Mouse (Mus musculus) gastrocnemius, postnatal 14 days (tissue): ENCODE results near the gene B630019K06Rik. TPM values are rescaled to one million over a fixed set of nuclear protein-coding genes. Genes with fewer than 3 reads are reported as not detected.
"Not testable (repeated sequence)": the region's sequence is repeated elsewhere in the genome, so short reads cannot be mapped to it uniquely, and the experiment has no call there.

Experiments used
- DNase-seq: peaks from one replicate; pipeline ENCODE4 v3.0.0; 2021; ENCODE audit warnings: mixed read lengths
- intact Hi-C: fragments of 180-260 bp; cut with DNase I; formaldehyde crosslinking; loops from one replicate; pipeline ENCODE4 v1.15.1; 2025; ENCODE audit warnings: low total_unique reads
- long read RNA-seq, 2 experiments: library from polyadenylated mRNA; stranded (forward); transcript quantifications; one replicate each; pipeline ENCODE4 v2.0.0; 2021
- total RNA-seq, 2 experiments: library from RNA; stranded (reverse); gene quantifications; 2 replicates each; pipeline ENCODE4 v1.2.3; 2021

B630019K06Rik gene
- 1 to 10 TPM in 1 of 2 experiments, under 1 TPM in 1; 0.73 to 1.3 TPM for total RNA-seq
- long read RNA-seq, experiment 1, partial matches to known transcripts, result 0 of 3 reads
- long read RNA-seq, experiment 1, other reads (novel, unspliced or antisense), result 0 of 3 reads
- long read RNA-seq, experiment 2, result 0 reads

DNA sequence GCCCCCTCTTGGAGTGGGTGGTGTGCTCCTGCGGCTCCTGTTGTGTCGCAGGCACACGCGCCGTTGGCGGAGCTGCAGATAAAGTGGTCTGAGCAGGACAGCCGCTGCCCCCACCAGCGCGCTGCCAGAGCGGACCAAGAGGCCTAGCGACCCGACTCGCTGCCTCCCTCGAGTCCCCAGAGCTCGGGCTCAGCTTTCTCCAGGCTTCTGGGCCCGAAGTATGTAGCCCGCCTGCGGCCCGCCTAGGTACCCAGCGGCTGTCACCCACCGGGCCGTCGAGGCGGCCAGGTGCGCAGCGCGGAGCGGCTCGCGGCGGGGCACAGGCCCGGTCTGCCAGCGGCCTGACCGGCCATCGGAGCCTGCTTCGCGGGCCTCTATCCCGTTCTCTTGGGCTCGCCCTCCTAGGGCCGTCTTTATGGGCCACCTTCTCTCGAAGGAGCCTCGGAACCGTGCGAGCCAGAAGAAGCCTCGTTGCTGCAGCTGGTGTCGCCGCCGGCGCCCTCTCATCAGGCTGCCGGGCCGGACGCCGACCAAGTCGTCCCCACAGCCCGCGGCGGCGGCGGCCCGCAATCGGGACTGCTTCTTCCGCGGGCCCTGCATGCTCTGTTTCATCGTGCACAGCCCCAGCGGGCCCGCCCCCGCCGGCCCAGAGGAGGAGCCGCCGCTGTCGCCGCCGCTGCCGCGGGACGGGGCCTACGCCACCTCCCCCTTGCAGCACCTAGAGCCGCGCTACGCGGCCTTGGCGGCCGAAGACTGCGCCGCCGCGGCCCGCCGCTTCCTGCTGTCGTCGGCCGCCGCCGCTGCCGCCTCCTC lies at the start of gene B630019K06Rik:
Gene B630019K06Rik, plus strand, starts transcription at position 40 of the 813 bp plus-strand sequence.
- DNase-seq, result peak; percentile 66
- intact Hi-C loops, result no loop called here

DNA sequence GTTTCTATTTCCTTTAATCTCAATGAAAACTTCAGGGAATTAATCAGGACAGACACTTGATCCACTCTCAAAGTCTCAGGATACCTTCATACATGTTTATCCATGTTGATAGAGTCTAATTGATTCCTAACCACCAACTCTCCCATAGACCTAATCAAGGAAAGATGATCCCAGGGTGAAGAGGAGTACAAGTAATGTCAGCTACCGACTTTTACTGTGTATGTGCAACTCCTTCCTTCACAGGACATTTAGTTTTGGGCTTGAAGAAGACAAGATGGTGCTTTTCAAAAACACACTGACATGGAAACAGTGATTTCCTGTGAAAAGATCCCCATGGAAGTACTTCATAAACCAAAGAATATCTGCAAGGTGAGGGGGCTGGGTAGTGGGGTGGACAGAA lies 48.5 kb upstream of the B630019K06Rik start, which contains the start of gene Gm6592:
Gene Gm6592, plus strand, starts transcription at position 301 of the 400 bp plus-strand sequence.
- no peak for DNase-seq
- intact Hi-C loops, result no loop called here

DNA sequence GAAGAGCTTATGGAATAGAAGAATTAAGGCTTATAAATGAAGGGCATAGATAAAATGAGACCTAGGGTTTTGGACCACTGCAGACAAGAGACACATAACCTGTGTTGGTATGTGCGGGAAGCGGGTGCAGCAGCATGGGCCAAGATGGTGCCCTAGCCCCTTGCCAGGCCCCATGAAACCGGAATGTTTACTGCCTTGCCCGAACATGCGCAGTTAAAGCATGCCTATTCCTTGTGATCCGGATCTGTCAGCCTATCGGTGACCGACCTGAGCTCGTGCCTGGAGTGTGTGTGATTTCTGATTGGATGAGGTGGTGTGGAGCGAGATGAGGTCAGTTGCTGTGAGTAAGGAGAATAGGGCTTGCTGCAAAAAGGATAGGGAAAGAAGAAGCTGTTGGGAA lies 39.7 kb upstream of the B630019K06Rik start:
- no peak for DNase-seq
- intact Hi-C loops, result no loop called here

DNA sequence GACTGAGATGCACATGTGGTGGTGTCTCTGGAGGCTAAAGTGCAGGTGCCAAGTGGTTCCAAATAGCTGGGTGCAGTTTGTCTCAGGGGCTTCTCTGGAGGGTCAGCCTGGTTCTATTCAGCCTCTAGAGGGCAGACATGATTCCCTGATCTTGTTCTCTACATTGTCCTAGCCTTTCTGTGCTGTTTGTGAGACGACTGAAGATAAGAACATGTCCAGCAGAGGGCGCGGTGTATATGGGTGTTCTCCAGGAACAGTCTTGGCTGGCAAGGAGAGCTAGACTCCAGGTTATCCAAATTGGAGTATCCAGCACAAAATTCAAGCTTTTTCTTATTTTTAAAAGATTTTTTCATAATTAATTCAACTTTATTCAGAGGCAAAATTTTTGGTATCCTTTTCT lies 27.9 kb upstream of the B630019K06Rik start:
- DNase-seq, result peak; percentile 51
- intact Hi-C loops, result not testable (repeated sequence)

DNA sequence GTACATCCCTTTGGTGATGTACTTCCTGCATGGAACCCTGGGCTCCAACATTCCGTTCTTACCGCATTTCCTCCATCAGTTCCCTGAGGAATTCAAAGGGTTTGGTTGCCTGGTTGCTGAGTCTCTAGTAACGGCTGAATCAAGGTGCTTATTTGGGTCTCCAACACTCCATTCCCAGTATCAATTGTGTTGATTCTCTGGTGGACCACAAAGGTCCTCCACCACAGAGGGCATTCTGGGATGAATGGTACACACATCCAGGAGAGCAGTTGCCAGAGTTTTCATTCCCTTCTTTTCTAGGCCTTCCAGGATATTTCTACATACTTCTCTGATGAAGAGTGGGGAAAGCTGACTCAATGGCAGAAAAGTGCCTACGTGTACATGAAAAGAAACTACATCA lies 18.2 kb upstream of the B630019K06Rik start, which contains the start of gene Gm5751:
Gene Gm5751, plus strand, starts transcription at position 301 of the 400 bp plus-strand sequence.
- DNase-seq, intact Hi-C loops: not testable (repeated sequence)

DNA sequence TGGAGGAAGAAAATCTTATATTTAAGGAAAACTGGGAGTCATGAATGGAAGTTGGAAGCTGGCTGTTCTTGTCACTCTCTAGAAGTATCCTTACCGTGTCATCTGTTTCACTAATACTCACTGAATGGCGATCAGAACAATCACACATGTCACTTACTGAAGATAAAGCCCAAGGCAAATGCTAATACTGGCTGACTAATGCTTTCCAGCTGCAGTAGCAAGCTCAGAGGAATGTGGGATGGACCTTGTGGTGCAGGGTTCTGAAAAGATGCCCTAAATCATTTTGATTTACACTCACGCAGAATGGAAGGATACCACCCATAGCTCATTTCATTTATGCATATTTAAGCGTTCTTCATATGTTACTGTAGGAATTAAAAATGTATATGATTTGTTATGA lies 7.8 kb upstream of the B630019K06Rik start:
- DNase-seq, result no peak
- intact Hi-C loops, result no loop called here

DNA sequence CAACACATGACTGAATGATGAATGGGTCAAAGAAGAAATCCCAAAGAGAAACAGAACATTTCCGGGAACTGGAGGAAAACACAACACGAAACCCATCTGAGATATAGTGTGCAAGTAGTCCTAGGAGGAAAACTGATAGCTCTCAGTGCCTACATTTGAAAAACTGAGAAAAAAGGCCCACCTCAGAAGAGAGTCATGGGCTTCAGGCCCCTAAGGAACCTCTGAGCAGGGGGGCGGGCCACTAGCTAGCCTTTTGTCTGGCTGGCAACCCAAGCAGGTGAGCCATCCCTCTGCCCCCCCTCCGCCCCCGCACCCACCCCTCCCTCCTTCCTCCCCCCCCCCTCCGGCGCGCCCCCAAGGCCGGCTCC lies 223 bp upstream of the B630019K06Rik start:
- intact Hi-C loops, result no loop called here
- no peak for DNase-seq

DNA sequence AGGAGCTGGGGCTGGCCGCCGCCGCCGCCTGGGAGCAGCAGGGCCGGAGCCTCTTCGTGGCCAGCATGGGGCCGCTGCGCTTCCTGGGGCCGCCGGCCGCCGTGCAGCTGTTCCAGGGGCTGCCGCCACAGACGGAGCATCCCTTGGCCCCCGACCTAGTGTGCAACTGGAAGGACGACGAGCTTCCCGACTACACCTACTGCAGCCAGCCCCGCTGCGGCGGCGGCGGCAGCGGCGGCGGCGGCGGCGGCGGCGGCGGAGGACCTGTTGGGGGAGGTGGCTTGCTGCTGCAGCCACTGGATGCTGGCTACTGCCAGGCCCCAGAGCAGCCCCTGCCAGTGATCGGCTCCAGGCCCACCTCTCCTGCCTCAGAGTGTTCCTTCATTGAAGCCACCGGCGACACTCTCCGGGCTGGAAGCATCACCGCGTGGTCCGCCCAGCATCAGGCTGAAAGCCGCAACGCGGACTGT lies 1.0 kb downstream of the B630019K06Rik start:
- no peak for DNase-seq
- intact Hi-C loops, result no loop called here

DNA sequence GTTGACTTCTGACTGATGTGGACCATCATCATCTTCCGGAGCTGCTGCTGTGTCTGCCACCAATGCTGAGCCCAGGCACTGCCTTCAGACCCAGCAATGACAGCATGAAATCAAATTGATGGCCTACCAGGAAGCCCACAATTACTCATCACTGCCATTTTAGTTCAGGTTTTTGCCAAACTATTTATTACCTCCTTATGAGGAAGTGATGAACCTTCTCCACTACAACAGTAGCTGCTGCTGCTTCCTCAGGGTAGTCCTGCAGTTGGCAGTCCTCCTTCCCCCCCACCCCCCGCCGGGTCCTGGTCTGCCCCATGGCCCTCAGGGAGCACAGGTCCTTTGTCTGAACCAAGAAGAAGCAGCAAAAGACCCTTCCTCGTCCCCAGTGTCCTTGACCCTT lies 8.6 kb downstream of the B630019K06Rik start:
- no peak for DNase-seq
- intact Hi-C loops, result no loop called here

DNA sequence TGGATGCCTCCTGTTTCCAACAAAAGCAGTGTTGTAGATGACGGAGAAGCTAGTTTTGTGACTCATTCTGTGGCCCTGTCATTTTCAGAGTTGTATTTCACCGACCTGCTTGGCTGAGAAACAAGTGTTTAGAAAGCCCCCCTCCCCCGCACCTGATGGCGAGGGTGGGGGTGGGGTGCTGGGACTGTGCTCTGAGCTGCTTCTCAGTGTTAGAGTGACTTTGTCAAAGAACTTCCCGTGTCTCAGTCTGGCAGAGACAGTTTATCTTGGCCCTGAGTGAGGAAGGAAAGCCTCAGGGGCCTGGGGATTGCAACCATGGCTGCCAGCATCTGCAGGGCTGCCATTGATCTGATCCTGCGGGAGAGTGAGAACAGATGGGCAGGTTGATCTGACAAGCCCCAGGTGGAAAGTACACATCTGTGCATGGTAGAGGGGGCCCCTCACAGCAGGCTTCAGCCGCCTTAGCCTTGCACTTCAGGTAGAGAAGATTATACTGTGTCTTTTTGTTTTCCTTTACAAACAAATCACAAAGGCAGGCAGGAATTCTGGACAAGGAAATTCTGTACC lies 9.8 kb downstream of the B630019K06Rik start:
- intact Hi-C loops, result no loop called here
- DNase-seq, result no peak

DNA sequence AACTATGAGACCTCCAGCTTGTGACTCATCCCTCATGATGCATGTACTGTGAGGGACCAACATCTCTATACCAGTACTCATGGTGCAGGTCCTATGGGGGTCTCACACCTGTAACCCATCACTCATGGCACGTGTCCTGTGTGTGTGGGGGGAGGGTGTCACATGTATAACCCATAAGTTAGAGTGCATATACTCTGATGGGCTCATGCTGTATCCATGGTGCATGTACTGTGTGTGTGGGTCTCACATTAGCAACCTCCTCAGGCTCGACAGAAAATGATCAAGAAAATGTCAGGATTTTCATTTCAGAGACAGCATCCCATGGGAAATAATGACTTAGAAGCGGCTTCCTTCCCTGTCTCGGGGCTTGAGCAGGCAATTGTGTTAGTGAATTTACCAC lies 28.9 kb downstream of the B630019K06Rik start:
- intact Hi-C loops, result no loop called here
- no peak for DNase-seq

DNA sequence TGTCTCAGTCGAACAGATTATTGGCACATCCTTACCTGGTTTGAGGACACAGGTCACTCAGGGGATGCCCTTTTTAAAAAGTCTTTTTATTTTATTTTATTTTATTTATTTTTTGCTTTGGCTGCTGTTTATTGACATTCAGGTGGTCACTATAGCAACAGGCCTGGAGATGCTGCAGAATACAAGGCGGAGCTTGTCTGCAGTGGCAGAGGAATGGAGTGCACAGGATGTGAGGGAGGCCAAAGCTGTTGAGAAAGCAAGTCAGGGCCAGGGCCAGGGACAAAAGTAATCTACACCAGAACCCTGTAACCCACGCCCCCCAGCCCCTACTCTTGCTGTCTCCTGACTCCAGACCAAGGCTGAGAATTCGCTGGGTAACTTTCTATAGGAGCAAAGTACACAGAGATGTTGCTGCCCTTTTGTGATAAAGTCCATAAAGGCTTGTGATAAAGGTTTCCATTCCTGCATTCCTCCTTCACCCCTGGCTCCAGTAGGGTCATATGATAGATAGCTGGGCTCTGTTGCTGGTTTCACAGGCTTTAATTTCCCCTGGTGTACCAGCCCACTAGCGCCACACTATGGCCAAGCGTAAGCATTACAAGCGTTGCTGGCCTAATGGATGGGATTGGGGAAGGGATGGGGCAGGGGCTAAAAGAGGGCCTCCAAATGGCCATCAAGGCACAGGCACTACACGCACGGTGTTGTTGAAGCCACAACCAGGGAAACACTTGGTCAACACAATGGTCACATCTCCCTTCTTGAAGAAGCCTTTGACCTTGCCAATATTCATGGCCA lies 29.8 kb downstream of the B630019K06Rik start:
- DNase-seq, result no peak
- intact Hi-C loops, result no loop called here

DNA sequence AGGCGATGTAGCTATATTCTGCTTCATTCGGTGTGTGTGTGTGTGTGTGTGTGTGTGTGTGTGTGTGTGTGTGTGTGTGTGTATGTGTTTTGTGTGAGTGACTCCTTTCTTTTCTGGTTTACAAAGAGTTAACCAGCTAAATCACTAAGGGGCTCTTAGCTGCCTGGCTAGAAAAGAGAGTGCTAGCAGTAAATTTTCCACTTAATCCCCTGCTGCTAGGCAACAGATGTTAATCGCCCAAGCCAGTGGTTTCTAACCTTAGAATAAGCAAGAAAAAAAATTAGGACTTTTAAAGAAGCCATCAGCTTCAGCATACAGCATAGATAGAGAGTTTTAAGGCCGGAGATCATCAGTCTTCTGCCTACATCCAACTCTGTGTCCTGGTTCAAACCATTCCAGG lies 35.1 kb downstream of the B630019K06Rik start:
- no peak for DNase-seq

DNA sequence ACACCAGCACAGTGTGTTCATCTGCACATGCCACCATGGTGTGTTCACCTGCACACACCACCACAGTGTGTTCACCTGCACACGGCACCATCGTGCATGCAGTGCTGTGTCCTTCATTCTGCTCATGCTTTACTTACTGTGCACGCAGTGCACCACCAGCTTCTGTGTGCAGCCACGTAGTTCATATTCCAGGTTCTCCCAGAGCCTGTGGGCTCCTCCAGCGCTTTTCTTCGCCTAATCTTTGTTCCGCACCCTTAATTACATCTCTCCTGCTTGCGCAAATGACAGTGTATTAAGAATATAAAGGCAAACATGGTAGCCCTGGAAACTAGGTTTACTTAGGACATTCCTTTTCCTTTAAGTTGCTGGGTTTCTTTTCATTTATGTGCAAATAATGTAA lies 51.9 kb downstream of the B630019K06Rik start:
- no peak for DNase-seq
- intact Hi-C loops, result no loop called here

More for the DNA sequence above, 35.1 kb downstream of the B630019K06Rik start:
- intact Hi-C loops, result no loop called here

Other genes starting within 250 kb of the B630019K06Rik start
- not detected for gene Ssxb8, start 201.5 kb upstream of the B630019K06Rik start, total RNA-seq
- not detected for gene Ssx9, start 143.9 kb upstream of the B630019K06Rik start, total RNA-seq
- not detected for gene Ssxb5, start 88.7 kb upstream of the B630019K06Rik start, total RNA-seq
- gene Gm6592, start 48.4 kb upstream of the B630019K06Rik start, total RNA-seq, result not detected
- not detected for gene Gm5751, start 18.1 kb upstream of the B630019K06Rik start, total RNA-seq
- gene Fthl17b, start 70.6 kb downstream of the B630019K06Rik start, total RNA-seq, result not detected
- not detected for gene Fthl17c, start 84.2 kb downstream of the B630019K06Rik start, total RNA-seq
- not detected for gene Fthl17d, start 94.4 kb downstream of the B630019K06Rik start, total RNA-seq
- gene Fthl17e, start 141.1 kb downstream of the B630019K06Rik start, total RNA-seq, result not detected
- not detected for gene Fthl17f, start 170.6 kb downstream of the B630019K06Rik start, total RNA-seq
- gene 4930402K13Rik, start 212.2 kb downstream of the B630019K06Rik start, total RNA-seq, result not detected